Mouse (Mus musculus): Measurements from ENCODE around the gene Gm42906.

The Gm42906 gene

GRCm38 (mm10) chr5:151057716-151058115 lies 370.2 kb downstream of the Gm42906 start:
- no peak for DNase-seq

- no peak for DNase-seq
These were observed 371.1 kb downstream of the Gm42906 start for GRCm38 (mm10) chr5:151056920-151057294.

- no peak for DNase-seq
These were observed 371.6 kb downstream of the Gm42906 start for GRCm38 (mm10) chr5:151056255-151056919.

GRCm38 (mm10) chr5:151055426-151056090 lies 372.4 kb downstream of the Gm42906 start:
- DNase-seq: no peak

GRCm38 (mm10) chr5:151054743-151055114 lies 373.2 kb downstream of the Gm42906 start:
- DNase-seq: no peak

- DNase-seq: peak; percentile 11
These were observed 373.7 kb downstream of the Gm42906 start for GRCm38 (mm10) chr5:151054100-151054742.

- no peak for DNase-seq
These were observed 374.8 kb downstream of the Gm42906 start for GRCm38 (mm10) chr5:151053190-151053589.

GRCm38 (mm10) chr5:151052331-151052730 lies 375.6 kb downstream of the Gm42906 start:
- no peak for DNase-seq

- DNase-seq: no peak
These were observed 380.5 kb downstream of the Gm42906 start for GRCm38 (mm10) chr5:151047488-151047887.

- no peak for DNase-seq
These were observed 381.0 kb downstream of the Gm42906 start for GRCm38 (mm10) chr5:151046917-151047316.

GRCm38 (mm10) chr5:151046131-151046530 lies 381.8 kb downstream of the Gm42906 start:
- no peak for DNase-seq

- no peak for DNase-seq
These were observed 385.1 kb downstream of the Gm42906 start for GRCm38 (mm10) chr5:151042911-151043310.

- DNase-seq: peak; percentile 69
These were observed 390.1 kb downstream of the Gm42906 start for GRCm38 (mm10) chr5:151037871-151038270.

- DNase-seq: no peak
These were observed 393.0 kb downstream of the Gm42906 start for GRCm38 (mm10) chr5:151034715-151035512.

GRCm38 (mm10) chr5:151028906-151029305 lies 399.1 kb downstream of the Gm42906 start:
- no peak for DNase-seq

GRCm38 (mm10) chr5:151027171-151027570 lies 400.8 kb downstream of the Gm42906 start:
- peak; percentile 87 for DNase-seq

GRCm38 (mm10) chr5:151026069-151026468 lies 401.9 kb downstream of the Gm42906 start:
- no peak for DNase-seq

- DNase-seq: no peak
These were observed 403.5 kb downstream of the Gm42906 start for GRCm38 (mm10) chr5:151024483-151024882.

GRCm38 (mm10) chr5:151023461-151023860 lies 404.5 kb downstream of the Gm42906 start:
- DNase-seq: peak; percentile 50

- DNase-seq: no peak
These were observed 405.0 kb downstream of the Gm42906 start for GRCm38 (mm10) chr5:151022939-151023338.

- no peak for DNase-seq
These were observed 405.9 kb downstream of the Gm42906 start for GRCm38 (mm10) chr5:151022026-151022425.

GRCm38 (mm10) chr5:151020831-151021230 lies 407.1 kb downstream of the Gm42906 start:
- DNase-seq: no peak

Measured in retina, postnatal 1 day (tissue).